Mouse (Mus musculus): ENCODE measurements around the gene 2010315B03Rik. TPM values are rescaled to one million over a fixed set of nuclear protein-coding genes. Genes with fewer than 3 reads are reported as not detected.
A peak's percentile ranks its signal among the peaks of the same experiment; 100 is the strongest.
"Not testable (repeated sequence)": the region's sequence is repeated elsewhere in the genome, so short reads cannot be mapped to it uniquely, and the experiment has no call there.

The 2010315B03Rik gene
- polyA plus RNA-seq, 1 experiment from 2014 or later: 6.8 TPM

DNA sequence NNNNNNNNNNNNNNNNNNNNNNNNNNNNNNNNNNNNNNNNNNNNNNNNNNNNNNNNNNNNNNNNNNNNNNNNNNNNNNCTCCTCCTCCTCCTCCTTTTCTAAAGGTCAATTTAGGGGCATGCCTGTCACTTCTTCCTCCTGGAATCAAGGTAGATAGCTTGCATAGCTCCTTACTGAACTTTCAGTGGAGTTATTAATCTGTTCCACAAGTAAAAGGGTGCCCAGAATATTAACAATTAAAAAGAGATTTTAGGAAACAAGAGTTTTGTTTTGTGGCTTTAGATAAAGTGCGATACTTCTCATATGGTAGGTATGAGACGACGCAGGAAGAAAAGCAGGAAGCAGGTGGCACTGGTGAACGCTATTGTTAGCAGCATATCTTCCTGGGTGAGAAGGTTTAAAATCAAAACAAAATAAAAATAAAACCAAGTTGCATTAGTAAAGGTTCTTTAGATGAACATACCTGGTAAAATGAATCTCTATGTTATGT is 54.4 kb downstream of the 2010315B03Rik start:
- 64% methylated on average over 4 of the region's 4 CpGs for WGBS
- no peaks in the 10 kb centered on the region for H3K27me3 ChIP-seq (ENCODE audit: insufficient read depth, poor library complexity, severe bottlenecking)
- peaks cover 11% of the 10 kb centered on the region for H3K9me3 ChIP-seq
- no peaks in the 10 kb centered on the region for H3K36me3 ChIP-seq
- no peak overlapping the region for H3K27ac ChIP-seq
- no peaks in the 10 kb centered on the region for H3K4me1 ChIP-seq
- no peak for DNase-seq (ENCODE audit: low spot score)
- H3K4me3 ChIP-seq: no peak overlapping the region

GRCm38 (mm10) chr9:124257200-124258066 is 55.1 kb downstream of the 2010315B03Rik start:
- DNase-seq (ENCODE audit: low spot score): peak; percentile 99
- Histone ChIP-seq H3K4me1 (no peaks in the 10 kb centered on the region), H3K36me3 (no peaks in the 10 kb centered on the region), H3K4me3 (no peak overlapping the region), H3K9me3 (peaks cover 11% of the 10 kb centered on the region), H3K27ac (no peak overlapping the region), H3K27me3 (ENCODE audit: insufficient read depth, poor library complexity, severe bottlenecking) (no peaks in the 10 kb centered on the region)
- WGBS: 48% methylated on average over 1 of the region's 1 CpGs

DNA sequence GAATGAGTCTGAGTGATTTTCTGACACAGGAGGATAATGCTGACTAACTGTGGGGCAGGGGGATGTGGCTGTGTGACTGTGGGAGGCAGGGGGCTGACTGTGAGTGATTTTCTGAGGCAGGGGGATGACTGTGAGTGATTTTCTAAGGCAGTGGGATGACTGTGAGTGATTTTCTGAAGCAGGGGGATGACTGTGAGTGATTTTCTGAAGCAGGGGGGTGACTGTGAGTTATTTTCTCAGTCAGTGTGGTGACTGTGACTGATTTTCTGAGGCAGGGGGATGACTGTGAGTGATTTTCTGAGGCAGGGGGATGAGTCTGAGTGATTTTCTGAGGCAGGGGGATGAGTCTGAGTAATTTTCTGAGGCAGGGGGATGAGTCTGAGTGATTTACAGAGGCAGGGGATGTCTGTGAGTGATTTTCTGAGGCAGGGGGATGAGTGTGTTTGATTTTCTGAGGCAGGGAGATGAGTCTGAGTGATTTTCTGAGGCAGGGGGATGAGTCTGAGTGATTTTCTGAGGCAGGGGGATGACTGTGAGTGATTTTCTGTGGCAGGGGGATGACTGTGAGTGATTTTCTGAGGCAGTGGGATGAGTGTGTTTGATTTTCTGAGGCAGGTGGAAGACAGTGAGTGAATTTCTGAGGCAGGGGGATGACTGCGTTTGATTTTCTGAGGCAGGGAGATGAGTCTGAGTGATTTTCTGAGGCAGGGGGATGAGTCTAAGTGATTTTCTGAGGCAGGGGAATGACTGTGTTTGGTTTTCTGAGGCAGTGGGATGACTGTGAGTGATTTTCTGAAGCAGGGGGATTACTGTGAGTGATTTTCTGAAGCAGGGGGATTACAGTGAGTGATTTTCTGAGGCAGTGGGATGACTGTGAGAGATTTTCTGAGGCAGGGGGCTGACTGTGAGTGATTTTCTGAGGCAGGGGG is 56.0 kb downstream of the 2010315B03Rik start:
- peaks cover 11% of the 10 kb centered on the region for H3K9me3 ChIP-seq
- WGBS: 18% methylated on average over 1 of the region's 1 CpGs
- not testable (repeated sequence) for H3K4me3 ChIP-seq; H3K36me3 ChIP-seq; H3K27me3 ChIP-seq (ENCODE audit: insufficient read depth, poor library complexity, severe bottlenecking); H3K27ac ChIP-seq; H3K4me1 ChIP-seq
- DNase-seq (ENCODE audit: low spot score): peak; percentile 93

GRCm38 (mm10) chr9:124251438-124251837 is 61.1 kb downstream of the 2010315B03Rik start:
- DNase-seq (ENCODE audit: low spot score): no peak
- Histone ChIP-seq H3K27ac (no peak overlapping the region), H3K9me3 (peaks cover 4% of the 10 kb centered on the region), H3K4me1 (no peaks in the 10 kb centered on the region), H3K36me3 (no peaks in the 10 kb centered on the region), H3K4me3 (no peak overlapping the region), H3K27me3 (ENCODE audit: insufficient read depth, poor library complexity, severe bottlenecking) (no peaks in the 10 kb centered on the region)

Other genes starting within 250 kb of the 2010315B03Rik start
- 0.09 and 0.12 TPM in 2 replicates for gene Ccr2, start 210.7 kb downstream of the 2010315B03Rik start, polyA plus RNA-seq (2016; fragmentation: Nextera tagmentation; extraction: Ambion mirVana)
- 0.04 TPM in 1 of 2 replicates, not detected in the other for gene Ccr5, start 191.2 kb downstream of the 2010315B03Rik start, polyA plus RNA-seq (2016; fragmentation: Nextera tagmentation; extraction: Ambion mirVana)
- gene Ppp2r3d, start 164.2 kb upstream of the 2010315B03Rik start, polyA plus RNA-seq (2016; fragmentation: Nextera tagmentation; extraction: Ambion mirVana): 125 TPM in 2 replicates
- not detected in 2 replicates for gene Gm21836, start 181.1 kb upstream of the 2010315B03Rik start, polyA plus RNA-seq (2016; fragmentation: Nextera tagmentation; extraction: Ambion mirVana)